Mouse (Mus musculus) midbrain, postnatal 0 days (tissue): ENCODE data around the gene Mapk8ip1. TPM values are rescaled to one million over a fixed set of nuclear protein-coding genes. Genes with fewer than 3 reads are reported as not detected.

Experiments
- ATAC-seq: fragments of 200-750 bp; cut with Nextera tagmentation; 2 replicates; pipeline ENCODE4 v1.8.0; 2017; ENCODE audit warnings: moderate number of reproducible peaks, mild to moderate bottlenecking, moderate TSS enrichment, moderate library complexity; ENCODE audit not compliant: low FRiP score
- DNase-seq: peaks from one replicate; pipeline ENCODE4 v3.0.0-alpha.2; 2015; ENCODE audit warnings: low spot score
- H3K27ac ChIP-seq: fragments of 300-500 bp; sonication (generic); 2 replicates; pipeline ENCODE4 v1.5.1; 2014; ENCODE audit warnings: low read depth, mild to moderate bottlenecking, low read length, mixed read lengths
- H3K27me3 ChIP-seq: fragments of 300-500 bp; sonication (generic); 2 replicates; pipeline ENCODE4 v1.6.1; 2014; ENCODE audit warnings: low read length, control low read depth, mixed read lengths; ENCODE audit not compliant: insufficient read depth
- H3K36me3 ChIP-seq: fragments of 300-500 bp; sonication (generic); 2 replicates; pipeline ENCODE4 v1.6.1; 2014; ENCODE audit warnings: low read length, control low read depth, mixed read lengths; ENCODE audit not compliant: insufficient read depth
- H3K4me1 ChIP-seq: fragments of 300-500 bp; sonication (generic); 2 replicates; pipeline ENCODE4 v1.6.1; 2014; ENCODE audit warnings: mild to moderate bottlenecking, control low read depth, antibody characterized with exemption, low read length, mixed read lengths; ENCODE audit not compliant: insufficient read depth
- H3K4me2 ChIP-seq: fragments of 300-500 bp; sonication (generic); 2 replicates; pipeline ENCODE4 v1.6.1; 2014; ENCODE audit warnings: low read depth, mild to moderate bottlenecking, low read length, mixed read lengths; ENCODE audit not compliant: poor library complexity, severe bottlenecking
- H3K4me3 ChIP-seq: fragments of 300-500 bp; sonication (generic); 2 replicates; pipeline ENCODE4 v1.5.1; 2014; ENCODE audit warnings: low read depth, mild to moderate bottlenecking, low read length, moderate library complexity
- H3K9ac ChIP-seq: fragments of 300-500 bp; sonication (generic); replicated peaks from 2 replicates; pipeline ENCODE4 v1.6.1; 2014; ENCODE audit warnings: mild to moderate bottlenecking, low read length, moderate library complexity, mixed read lengths; ENCODE audit not compliant: poor library complexity, severe bottlenecking
- H3K9me3 ChIP-seq: fragments of 300-500 bp; sonication (generic); 2 replicates; pipeline ENCODE4 v1.6.1; 2016; ENCODE audit warnings: low read length, control low read depth
- CTCF ChIP-seq: IDR thresholded peaks from 2 replicates; pipeline ENCODE4 v1.5.1; 2016; ENCODE audit warnings: antibody characterized with exemption, mild to moderate bottlenecking
- WGBS: fragments of 180-500 bp; shearing (Covaris S2); extraction: QIAGEN DNeasy Blood & Tissue Kit; methylation state at CpG from one replicate; pipeline ENCODE4 v1.1.7; 2014; 5-methylcytosine and 5-hydroxymethylcytosine counted together
- polyA plus RNA-seq: library from polyadenylated mRNA; unstranded; fragments of >200 nt; fragmentation: Nextera tagmentation; extraction: Ambion mirVana; gene quantifications from 2 replicates; pipeline ENCODE4 v1.2.1, GENCODE M21; 2015
- total RNA-seq: library from RNA; depleted of rRNA; stranded (reverse); fragments of >200 nt; gene quantifications from 2 replicates; pipeline ENCODE4 v1.2.3, GENCODE M21; 2014

The Mapk8ip1 gene
- total and polyA plus RNA-seq, 2 experiments from 2014 or later: 178 to 357 TPM

- Histone ChIP-seq H3K4me1 (peaks cover 11% of the 10 kb centered on the region; the same call in 1 of the 2 replicates), H3K36me3 (no peaks in the 10 kb centered on the region), H3K27me3 (no peaks in the 10 kb centered on the region), H3K9ac (peak overlapping the region; percentile 42), H3K4me3 (peak overlapping the region; percentile 88), H3K27ac (peak overlapping the region; percentile 72), H3K4me2 (peak overlapping the region; percentile 92), H3K9me3 (no peaks in the 10 kb centered on the region)
- DNase-seq: peak; percentile 22
- 3% methylated on average over 12 of the region's 12 CpGs for WGBS
- TF ChIP-seq CTCF: no peak
- ATAC-seq: no peak
Measured at GRCm38 (mm10) chr2:92434375-92434745, 33.3 kb upstream of the Mapk8ip1 start.

- peak within 1 kb of the TSS; percentile 89 for H3K9ac ChIP-seq
- no peaks in the 10 kb centered on the region for H3K27me3 ChIP-seq
- under 1% methylated on average over 70 of the region's 76 CpGs for WGBS
- no peaks in the 10 kb centered on the region for H3K36me3 ChIP-seq
- H3K4me3 ChIP-seq: peak within 1 kb of the TSS; percentile 88
- TF ChIP-seq CTCF: no peak
- DNase-seq: peak; percentile 99
- peak; percentile 98 for ATAC-seq
- H3K9me3 ChIP-seq: no peaks in the 10 kb centered on the region
- H3K27ac ChIP-seq: peak within 1 kb of the TSS; percentile 77
- peak within 1 kb of the TSS; percentile 92 for H3K4me2 ChIP-seq
- peaks cover 11% of the 10 kb centered on the region; the same call in 1 of the 2 replicates for H3K4me1 ChIP-seq
Measured at GRCm38 (mm10) chr2:92433578-92434374, 32.7 kb upstream of the Mapk8ip1 start, which contains the start of gene Cry2. Gene Cry2 (minus strand): TSS chr2:92434043.

- Histone ChIP-seq H3K4me3 (peak overlapping the region; percentile 88), H3K36me3 (no peaks in the 10 kb centered on the region), H3K9ac (peak overlapping the region; percentile 89), H3K4me1 (peaks cover 11% of the 10 kb centered on the region; the same call in 1 of the 2 replicates), H3K27ac (peak overlapping the region; percentile 77), H3K9me3 (no peaks in the 10 kb centered on the region), H3K27me3 (no peaks in the 10 kb centered on the region), H3K4me2 (peak overlapping the region; percentile 92)
- WGBS: 23% methylated on average over 17 of the region's 17 CpGs
- peak; percentile 65 for DNase-seq
- ATAC-seq: no peak
- TF ChIP-seq CTCF: no peak
Measured at GRCm38 (mm10) chr2:92432299-92433295, 31.5 kb upstream of the Mapk8ip1 start.

GRCm38 (mm10) chr2:92431611-92432179 lies 30.6 kb upstream of the Mapk8ip1 start:
- Histone ChIP-seq H3K27ac (peak overlapping the region; percentile 77), H3K4me2 (peak overlapping the region; percentile 92), H3K4me3 (peak overlapping the region; percentile 88), H3K4me1 (peaks cover 11% of the 10 kb centered on the region; the same call in 1 of the 2 replicates), H3K36me3 (no peaks in the 10 kb centered on the region), H3K27me3 (no peaks in the 10 kb centered on the region), H3K9me3 (no peaks in the 10 kb centered on the region), H3K9ac (peak overlapping the region; percentile 89)
- 8% methylated on average over 11 of the region's 11 CpGs for WGBS
- no peak for ATAC-seq
- peak; percentile 50 for DNase-seq
- TF ChIP-seq CTCF: no peak

GRCm38 (mm10) chr2:92430723-92431541 lies 29.9 kb upstream of the Mapk8ip1 start:
- ATAC-seq: no peak
- WGBS: 47% methylated on average over 21 of the region's 21 CpGs
- Histone ChIP-seq H3K9ac (peak overlapping the region; percentile 89), H3K36me3 (no peaks in the 10 kb centered on the region), H3K4me3 (peak overlapping the region; percentile 88), H3K27me3 (no peaks in the 10 kb centered on the region), H3K4me1 (peaks cover 11% of the 10 kb centered on the region; the same call in 1 of the 2 replicates), H3K27ac (peak overlapping the region; percentile 77), H3K9me3 (no peaks in the 10 kb centered on the region), H3K4me2 (peak overlapping the region; percentile 92)
- DNase-seq: peak; percentile 77
- peak; percentile 35 for TF ChIP-seq CTCF
